Mouse (Mus musculus): ENCODE measurements at regions not wholly inside any gene's neighbourhood (a gene's known extent, or its start where the extent isn't known, plus 50 kb on each side); places are given as distances from the start of the nearest gene placed in this dataset.

GRCm38 (mm10) chr17:83913711-83914415 lies 66.1 kb upstream of the Haao start:
- TF ChIP-seq MAX (IDR thresholded peaks at IDR 0.05; ENCODE audit: low read depth) = no peak
- TF ChIP-seq USF1 (IDR thresholded peaks at IDR 0.05; ENCODE audit: low read depth) = no peak
- no peak for TF ChIP-seq POLR2A (IDR thresholded peaks at IDR 0.05; ENCODE audit: insufficient read length, low read depth)
- no peak for TF ChIP-seq MYOG (IDR thresholded peaks at IDR 0.05; ENCODE audit: control insufficient read depth in 1 of 3, insufficient read depth in 1 of 3, insufficient read length in 2 of 3, low read depth in 2 of 3)
